Mouse (Mus musculus) forebrain, embryonic 16.5 days (tissue): ENCODE measurements around the gene Ttc17. TPM values are rescaled to one million over a fixed set of nuclear protein-coding genes. Genes with fewer than 3 reads are reported as not detected.
A peak's percentile ranks its signal among the peaks of the same experiment; 100 is the strongest.

ENCODE experiments used
- ATAC-seq: fragments of 200-750 bp; cut with Nextera tagmentation; 2 replicates; pipeline ENCODE4 v1.8.0; 2017; ENCODE audit warnings: mild to moderate bottlenecking, moderate library complexity
- H3K27ac ChIP-seq: fragments of 300-500 bp; sonication (generic); 2 replicates; pipeline ENCODE4 v1.5.1; 2014; ENCODE audit warnings: low read length, control low read depth
- H3K27me3 ChIP-seq: fragments of 300-500 bp; sonication (generic); replicated peaks from 2 replicates; pipeline ENCODE4 v1.6.1; 2014; ENCODE audit warnings: low read length; ENCODE audit not compliant: control insufficient read depth, insufficient read depth
- H3K36me3 ChIP-seq: fragments of 300-500 bp; sonication (generic); 2 replicates; pipeline ENCODE4 v1.6.1; 2014; ENCODE audit not compliant: control insufficient read depth, insufficient read depth
- H3K4me1 ChIP-seq: fragments of 300-500 bp; sonication (generic); replicated peaks from 2 replicates; pipeline ENCODE4 v1.6.1; 2014; ENCODE audit warnings: low read length; ENCODE audit not compliant: control insufficient read depth, insufficient read depth
- H3K4me2 ChIP-seq: fragments of 300-500 bp; sonication (generic); 2 replicates; pipeline ENCODE4 v1.6.1; 2014; ENCODE audit warnings: mild to moderate bottlenecking, low read length, control low read depth
- H3K4me3 ChIP-seq: fragments of 300-500 bp; sonication (generic); replicated peaks from 2 replicates; pipeline ENCODE4 v1.5.1; 2014; ENCODE audit warnings: mild to moderate bottlenecking, low read length, control low read depth
- H3K9ac ChIP-seq: fragments of 300-500 bp; sonication (generic); replicated peaks from 2 replicates; pipeline ENCODE4 v1.6.1; 2014; ENCODE audit warnings: low read depth, low read length, control low read depth
- H3K9me3 ChIP-seq: fragments of 300-500 bp; sonication (generic); 2 replicates; pipeline ENCODE4 v1.6.1; 2016; ENCODE audit warnings: low read length; ENCODE audit not compliant: control insufficient read depth
- WGBS: fragments of 180-500 bp; shearing (Covaris S2); extraction: QIAGEN DNeasy Blood & Tissue Kit; methylation state at CpG from one replicate; pipeline ENCODE4 v1.1.7; 2014; 5-methylcytosine and 5-hydroxymethylcytosine counted together
- polyA plus RNA-seq: library from polyadenylated mRNA; unstranded; fragments of >200 nt; fragmentation: Nextera tagmentation; extraction: Ambion mirVana; gene quantifications from 2 replicates; pipeline ENCODE4 v1.2.1, GENCODE M21; 2015

The Ttc17 gene
- polyA plus RNA-seq, 1 experiment from 2014 or later: 25.0 TPM

GRCm38 (mm10) chr2:94329336-94329735, 77.2 kb downstream of the Ttc17 start:
- no peak overlapping the region for H3K27ac ChIP-seq
- H3K4me3 ChIP-seq: no peak overlapping the region
- H3K4me1 ChIP-seq: peaks cover 11% of the 10 kb centered on the region
- no peaks in the 10 kb centered on the region for H3K9me3 ChIP-seq
- H3K27me3 ChIP-seq: no peaks in the 10 kb centered on the region
- H3K36me3 ChIP-seq: peaks cover 12% of the 10 kb centered on the region
- no peak overlapping the region for H3K4me2 ChIP-seq
- no peak overlapping the region for H3K9ac ChIP-seq
- 95% methylated on average over 13 of the region's 13 CpGs for WGBS
- no peak for ATAC-seq

- 97% methylated on average over 3 of the region's 3 CpGs for WGBS
- H3K9me3 ChIP-seq: no peaks in the 10 kb centered on the region
- ATAC-seq: no peak
Observed at GRCm38 (mm10) chr2:94327836-94328235, 78.7 kb downstream of the Ttc17 start.

GRCm38 (mm10) chr2:94319780-94320179, 86.7 kb downstream of the Ttc17 start:
- Histone ChIP-seq H3K4me3 (no peak overlapping the region), H3K9ac (no peak overlapping the region), H3K36me3 (peaks cover 16% of the 10 kb centered on the region), H3K9me3 (no peaks in the 10 kb centered on the region), H3K27me3 (no peaks in the 10 kb centered on the region), H3K4me1 (no peaks in the 10 kb centered on the region), H3K4me2 (no peak overlapping the region), H3K27ac (no peak overlapping the region)
- no peak for ATAC-seq
- 82% methylated on average over 2 of the region's 2 CpGs for WGBS

More at GRCm38 (mm10) chr2:94327836-94328235, 78.7 kb downstream of the Ttc17 start:
- Histone ChIP-seq H3K27me3 (no peaks in the 10 kb centered on the region), H3K9ac (no peak overlapping the region), H3K4me2 (no peak overlapping the region), H3K4me1 (0 out of 2 replicates have a peak, but pooled peaks cover under 1% of the 10 kb centered on the region), H3K4me3 (no peak overlapping the region), H3K27ac (no peak overlapping the region), H3K36me3 (peaks cover 19% of the 10 kb centered on the region)

- no peak for ATAC-seq
- H3K27ac ChIP-seq: no peak overlapping the region
- H3K4me2 ChIP-seq: no peak overlapping the region
- 56% methylated on average over 5 of the region's 5 CpGs for WGBS
- peaks cover 10% of the 10 kb centered on the region for H3K36me3 ChIP-seq
- no peak overlapping the region for H3K9ac ChIP-seq
- H3K4me1 ChIP-seq: no peaks in the 10 kb centered on the region
- H3K27me3 ChIP-seq: no peaks in the 10 kb centered on the region
- H3K9me3 ChIP-seq: no peaks in the 10 kb centered on the region
- no peak overlapping the region for H3K4me3 ChIP-seq
Observed at GRCm38 (mm10) chr2:94316526-94316925, 90.0 kb downstream of the Ttc17 start.

GRCm38 (mm10) chr2:94303984-94304383, 102.5 kb downstream of the Ttc17 start:
- WGBS: 87% methylated on average over 10 of the region's 10 CpGs
- no peak overlapping the region for H3K4me3 ChIP-seq
- ATAC-seq: no peak
- no peak overlapping the region for H3K27ac ChIP-seq
- peaks cover 7% of the 10 kb centered on the region for H3K9me3 ChIP-seq
- peaks cover 31% of the 10 kb centered on the region for H3K36me3 ChIP-seq
- no peaks in the 10 kb centered on the region for H3K27me3 ChIP-seq
- no peaks in the 10 kb centered on the region for H3K4me1 ChIP-seq
- H3K4me2 ChIP-seq: no peak overlapping the region
- no peak overlapping the region for H3K9ac ChIP-seq

- no peak overlapping the region for H3K4me2 ChIP-seq
- H3K27ac ChIP-seq: no peak overlapping the region
- H3K4me1 ChIP-seq: no peaks in the 10 kb centered on the region
- ATAC-seq: no peak
- WGBS: 81% methylated on average over 5 of the region's 5 CpGs
- H3K9me3 ChIP-seq: peaks cover 7% of the 10 kb centered on the region
- no peak overlapping the region for H3K9ac ChIP-seq
- no peaks in the 10 kb centered on the region for H3K27me3 ChIP-seq
- H3K36me3 ChIP-seq: peaks cover 31% of the 10 kb centered on the region
- H3K4me3 ChIP-seq: no peak overlapping the region
Observed at GRCm38 (mm10) chr2:94302393-94302792, 104.1 kb downstream of the Ttc17 start.

GRCm38 (mm10) chr2:94301749-94302148, 104.7 kb downstream of the Ttc17 start:
- no peak overlapping the region for H3K4me3 ChIP-seq
- H3K9me3 ChIP-seq: peaks cover 7% of the 10 kb centered on the region
- no peak overlapping the region for H3K4me2 ChIP-seq
- no peaks in the 10 kb centered on the region for H3K4me1 ChIP-seq
- 94% methylated on average over 8 of the region's 8 CpGs for WGBS
- no peak overlapping the region for H3K27ac ChIP-seq
- H3K27me3 ChIP-seq: no peaks in the 10 kb centered on the region
- H3K9ac ChIP-seq: no peak overlapping the region
- ATAC-seq: no peak
- peaks cover 31% of the 10 kb centered on the region for H3K36me3 ChIP-seq

GRCm38 (mm10) chr2:94297467-94297866, 109.0 kb downstream of the Ttc17 start:
- Histone ChIP-seq H3K4me2 (no peak overlapping the region), H3K9me3 (peaks cover 7% of the 10 kb centered on the region), H3K9ac (no peak overlapping the region), H3K4me3 (no peak overlapping the region), H3K27ac (no peak overlapping the region), H3K4me1 (no peaks in the 10 kb centered on the region), H3K36me3 (peaks cover 26% of the 10 kb centered on the region), H3K27me3 (no peaks in the 10 kb centered on the region)
- ATAC-seq: no peak
- 70% methylated on average over 3 of the region's 3 CpGs for WGBS

- peak; percentile 66 for ATAC-seq
- H3K4me1 ChIP-seq: peaks cover 23% of the 10 kb centered on the region
- H3K9me3 ChIP-seq: no peaks in the 10 kb centered on the region
- no peak overlapping the region for H3K4me2 ChIP-seq
- no peak overlapping the region for H3K9ac ChIP-seq
- H3K27me3 ChIP-seq: no peaks in the 10 kb centered on the region
- no peak overlapping the region for H3K4me3 ChIP-seq
- no peak overlapping the region for H3K27ac ChIP-seq
- 0% methylated on average over 5 of the region's 5 CpGs for WGBS
- H3K36me3 ChIP-seq: no peaks in the 10 kb centered on the region
Observed at GRCm38 (mm10) chr2:94290483-94290882, 116.0 kb downstream of the Ttc17 start.

- Histone ChIP-seq H3K9me3 (no peaks in the 10 kb centered on the region), H3K4me1 (peaks cover 23% of the 10 kb centered on the region), H3K4me3 (no peak overlapping the region), H3K27ac (peak overlapping the region; percentile 31; the same call in 1 of the 2 replicates), H3K36me3 (no peaks in the 10 kb centered on the region), H3K9ac (peak overlapping the region; percentile 31), H3K4me2 (no peak overlapping the region), H3K27me3 (no peaks in the 10 kb centered on the region)
- no peak for ATAC-seq
- WGBS: 22% methylated on average over 6 of the region's 6 CpGs
Observed at GRCm38 (mm10) chr2:94289659-94290058, 116.8 kb downstream of the Ttc17 start.
